Mouse (Mus musculus) bone marrow macrophage, adult 2 months (primary cell): ENCODE results near the gene Tubgcp2. TPM values are rescaled to one million over a fixed set of nuclear protein-coding genes. Genes with fewer than 3 reads are reported as not detected.

Source experiments
- H3K27ac ChIP-seq: 2 replicates; pipeline ENCODE4 v1.5.1; 2012; ENCODE audit warnings: low read depth, low read length; ENCODE audit not compliant: insufficient read depth
- H3K4me1 ChIP-seq: 2 replicates; pipeline ENCODE4 v1.6.1; 2012; ENCODE audit warnings: low read length; ENCODE audit not compliant: control insufficient read depth, insufficient read depth
- H3K4me3 ChIP-seq: 2 replicates; pipeline ENCODE4 v1.5.1; 2012; ENCODE audit warnings: mild to moderate bottlenecking, low read length, moderate library complexity; ENCODE audit not compliant: insufficient read depth
- CTCF ChIP-seq: IDR thresholded peaks from 2 replicates; pipeline ENCODE4 v1.5.1; 2012; ENCODE audit warnings: low read depth, mild to moderate bottlenecking, low read length, moderate library complexity
- POLR2A ChIP-seq: IDR thresholded peaks from 2 replicates; pipeline ENCODE4 v1.6.1; 2012; ENCODE audit warnings: mild to moderate bottlenecking, low read depth, low read length, borderline replicate concordance
- polyA plus RNA-seq: library from polyadenylated mRNA; stranded (reverse); fragments of >200 nt; gene quantifications from 2 replicates; pipeline ENCODE4 v1.2.4, GENCODE M21; 2012; ENCODE audit not compliant: missing spikeins, insufficient read depth, insufficient read length

Gene Tubgcp2
- polyA plus RNA-seq, 1 experiment = 18.5 TPM

DNA sequence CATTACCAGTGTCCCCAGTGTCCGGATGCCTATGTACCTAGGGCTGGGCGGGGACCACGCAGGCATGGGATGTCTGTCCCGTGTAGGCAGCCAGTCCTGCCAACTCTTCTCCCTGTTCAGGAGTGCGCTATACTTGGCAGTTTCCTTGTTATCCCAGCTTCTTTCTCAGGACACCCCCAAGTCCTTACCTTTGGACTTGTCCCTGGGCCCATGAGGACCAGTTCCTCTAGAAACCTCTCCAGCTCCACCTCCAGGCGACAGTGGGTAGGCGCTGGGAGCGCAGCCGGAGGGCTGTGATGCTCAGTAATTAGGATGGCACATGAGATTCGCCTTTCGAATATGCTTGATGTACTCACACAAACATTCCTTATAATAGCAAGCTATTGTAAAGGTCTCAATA, 25.8 kb upstream of the Tubgcp2 start:
- TF ChIP-seq POLR2A (no peak), CTCF (no peak)
- H3K27ac ChIP-seq = no peak overlapping the region
- H3K4me3 ChIP-seq = no peak overlapping the region
- H3K4me1 ChIP-seq = peaks cover 14% of the 10 kb centered on the region

DNA sequence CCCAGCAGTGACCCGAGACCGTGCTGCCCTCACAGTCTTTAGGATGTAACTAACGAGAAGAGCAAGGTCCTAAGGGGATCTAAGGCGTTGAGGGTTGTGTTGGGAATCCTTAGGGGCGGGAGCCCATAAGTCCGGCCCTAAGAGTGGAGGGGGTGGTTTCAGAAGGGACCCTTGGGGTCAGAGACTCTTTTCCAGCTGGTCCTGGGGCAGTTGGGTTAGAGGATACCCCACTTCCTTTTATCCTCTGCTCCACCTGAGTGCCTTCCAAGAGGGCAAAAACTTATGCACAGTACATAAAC, 25.3 kb upstream of the Tubgcp2 start:
- TF ChIP-seq CTCF (no peak), POLR2A (no peak)

DNA sequence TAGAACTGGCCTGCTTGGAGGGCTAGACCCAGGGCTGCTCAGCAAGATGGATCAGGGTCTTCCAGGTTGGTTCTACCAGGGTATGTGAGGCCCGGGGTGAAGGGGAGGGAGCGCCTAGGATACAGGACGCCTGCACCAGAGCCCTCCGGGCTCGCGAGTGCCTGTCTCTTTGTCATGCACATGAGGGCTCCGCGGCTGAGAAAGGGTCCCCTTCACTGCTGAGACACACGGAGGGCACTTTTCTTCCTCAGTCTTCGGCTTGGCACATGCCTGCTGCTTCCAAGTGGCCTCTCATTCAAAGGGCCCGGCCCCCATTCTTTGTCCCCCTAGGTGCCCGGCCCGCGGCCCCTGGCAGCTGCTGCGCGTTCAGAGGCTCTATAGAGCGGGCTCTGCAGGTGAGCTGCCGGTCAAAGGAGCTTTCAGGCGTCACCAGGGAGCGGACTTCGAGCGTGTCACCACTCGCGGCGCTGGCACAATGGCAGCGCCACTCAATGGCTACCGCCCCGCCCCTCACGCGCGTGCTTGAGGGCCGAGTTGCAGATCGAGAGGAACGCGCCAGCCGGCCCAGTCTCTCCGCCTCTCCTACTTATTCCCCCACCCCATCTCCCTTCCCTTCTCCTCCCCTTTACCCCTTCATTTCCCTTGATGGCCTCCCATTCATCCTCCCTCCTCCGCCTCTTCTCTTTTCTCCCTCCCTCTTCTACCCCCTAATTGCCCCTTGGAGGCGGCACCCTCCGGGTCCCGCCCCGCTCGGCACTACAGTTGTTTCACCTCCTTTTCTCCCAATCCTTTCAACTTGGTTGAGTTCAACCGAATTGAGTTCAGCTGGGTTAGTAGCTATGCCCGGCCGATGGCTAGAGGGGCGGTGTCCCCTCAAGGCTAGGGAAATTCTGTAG, 24.7 kb upstream of the Tubgcp2 start:
- TF ChIP-seq POLR2A (no peak), CTCF (no peak)
- Histone ChIP-seq H3K4me3 (no peak overlapping the region), H3K27ac (no peak overlapping the region), H3K4me1 (peaks cover 14% of the 10 kb centered on the region)

More for the DNA sequence above, 25.3 kb upstream of the Tubgcp2 start:
- Histone ChIP-seq H3K27ac (no peak overlapping the region), H3K4me1 (peaks cover 14% of the 10 kb centered on the region), H3K4me3 (no peak overlapping the region)

DNA sequence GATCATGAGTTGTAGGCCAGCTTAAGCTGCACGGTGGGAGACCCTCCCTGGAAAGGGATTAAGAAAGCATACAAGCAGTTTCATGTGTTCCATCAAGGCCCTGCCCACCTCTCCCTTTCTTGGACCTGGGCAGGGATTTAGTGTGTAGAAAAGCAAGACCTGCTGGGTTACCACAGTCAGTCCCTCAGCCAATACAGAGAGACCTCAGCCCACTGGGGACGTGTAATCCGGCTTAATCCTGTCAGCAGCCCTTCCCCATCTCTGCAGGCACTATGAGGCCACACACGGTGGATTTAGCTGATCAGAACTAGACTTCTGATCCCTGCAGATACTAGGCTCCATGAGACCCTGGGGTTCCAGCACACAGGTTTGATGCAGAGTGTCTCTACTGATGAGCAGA, 23.1 kb upstream of the Tubgcp2 start:
- H3K4me1 ChIP-seq = peaks cover 14% of the 10 kb centered on the region
- no peak overlapping the region for H3K27ac ChIP-seq
- no peak overlapping the region for H3K4me3 ChIP-seq
- TF ChIP-seq CTCF = no peak
- TF ChIP-seq POLR2A = no peak

DNA sequence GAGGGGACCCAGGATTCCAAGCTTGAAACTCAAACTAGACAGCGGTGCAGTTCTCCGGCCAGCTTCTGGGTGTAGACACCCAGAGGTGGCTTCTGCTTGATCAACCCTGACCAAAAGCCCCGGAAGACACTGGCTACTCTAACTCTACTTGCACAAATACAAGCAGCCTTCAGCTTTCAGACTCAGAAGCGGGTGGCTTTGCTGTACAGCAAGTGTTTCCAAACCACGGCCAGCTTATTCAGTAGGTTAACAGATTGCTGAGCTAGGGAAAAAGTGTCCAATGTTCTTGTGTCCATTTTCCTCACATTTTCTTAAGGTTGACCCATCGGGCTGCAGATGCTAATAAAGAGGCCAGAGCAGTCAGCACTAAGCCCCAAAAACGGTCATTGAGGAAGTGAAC, 22.1 kb upstream of the Tubgcp2 start:
- H3K4me1 ChIP-seq = peaks cover 14% of the 10 kb centered on the region
- H3K4me3 ChIP-seq = peak overlapping the region; percentile 47
- no peak for TF ChIP-seq CTCF
- TF ChIP-seq POLR2A = no peak
- H3K27ac ChIP-seq = no peak overlapping the region

DNA sequence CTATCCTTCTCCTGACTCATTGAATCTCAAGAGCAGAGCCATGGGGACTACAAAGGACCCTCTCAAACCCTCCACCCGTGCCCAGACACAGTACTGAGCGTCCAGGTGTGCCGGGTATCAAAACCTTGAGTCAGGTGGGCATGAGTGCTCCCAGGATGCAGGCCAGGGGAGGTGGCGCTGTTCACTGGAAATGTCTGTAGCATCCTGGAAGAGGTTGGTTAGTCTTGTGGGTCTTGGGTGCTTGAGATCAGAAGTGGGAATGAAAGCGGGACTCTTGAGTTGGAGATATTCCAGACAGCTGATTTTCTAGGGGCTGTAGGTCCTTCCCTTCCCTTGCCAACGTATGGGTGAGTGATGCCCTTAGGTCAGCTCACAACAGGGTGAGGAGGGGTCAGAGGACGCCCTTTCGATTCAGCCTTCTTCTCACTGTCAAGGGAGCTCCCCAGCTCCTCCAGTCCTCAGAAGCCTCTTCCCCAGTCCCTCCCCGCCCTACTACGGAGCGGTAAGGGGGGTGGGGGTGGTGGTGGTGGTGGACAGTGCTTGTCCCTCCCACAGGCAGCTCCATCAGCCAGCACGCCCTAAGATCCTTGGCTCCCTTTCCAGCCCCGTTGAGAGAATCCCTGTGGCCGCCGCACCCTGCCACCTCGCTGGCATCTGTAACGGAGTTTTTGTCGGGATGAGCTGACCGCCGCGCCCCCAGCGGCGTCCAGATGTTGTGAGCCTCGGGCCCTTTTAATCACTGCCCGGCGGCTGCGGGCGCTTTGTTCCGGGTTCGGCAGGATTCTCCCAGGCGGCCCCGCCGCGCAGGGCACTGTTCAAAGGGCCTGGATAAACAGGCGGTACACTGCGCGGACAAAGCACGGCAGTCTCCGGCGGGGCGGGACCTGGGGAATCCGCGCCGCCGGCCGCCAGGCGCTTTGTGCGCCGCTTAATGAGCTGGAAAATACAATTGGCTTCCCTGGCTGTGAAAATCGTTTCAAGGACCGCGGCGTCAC, 21.2 kb upstream of the Tubgcp2 start:
- H3K4me1 ChIP-seq = peaks cover 14% of the 10 kb centered on the region
- TF ChIP-seq CTCF = no peak
- TF ChIP-seq POLR2A = no peak
- H3K4me3 ChIP-seq = peak overlapping the region; percentile 47
- no peak overlapping the region for H3K27ac ChIP-seq

DNA sequence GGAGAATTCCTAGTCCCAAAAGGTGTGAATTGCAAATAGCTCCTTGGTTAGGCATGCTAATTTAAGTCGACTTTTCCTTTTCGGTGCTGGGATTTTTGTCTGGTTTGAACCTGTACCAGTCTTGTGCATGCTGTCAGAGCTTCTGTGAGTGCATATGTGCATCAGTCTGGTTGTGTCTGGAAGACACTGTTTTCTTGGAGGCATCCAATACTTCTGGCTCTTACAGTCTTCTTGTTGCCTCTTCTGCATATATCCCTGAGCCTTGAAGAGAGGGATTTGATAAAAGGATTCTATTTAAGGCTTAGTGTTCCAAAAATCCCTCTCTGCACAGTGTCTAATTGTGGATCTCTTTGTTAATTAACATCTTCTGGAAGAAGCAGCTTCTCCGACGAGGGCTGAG, 17.7 kb upstream of the Tubgcp2 start:
- no peak overlapping the region for H3K27ac ChIP-seq
- H3K4me1 ChIP-seq = peaks cover 11% of the 10 kb centered on the region
- TF ChIP-seq POLR2A = no peak
- no peak for TF ChIP-seq CTCF
- no peak overlapping the region for H3K4me3 ChIP-seq

DNA sequence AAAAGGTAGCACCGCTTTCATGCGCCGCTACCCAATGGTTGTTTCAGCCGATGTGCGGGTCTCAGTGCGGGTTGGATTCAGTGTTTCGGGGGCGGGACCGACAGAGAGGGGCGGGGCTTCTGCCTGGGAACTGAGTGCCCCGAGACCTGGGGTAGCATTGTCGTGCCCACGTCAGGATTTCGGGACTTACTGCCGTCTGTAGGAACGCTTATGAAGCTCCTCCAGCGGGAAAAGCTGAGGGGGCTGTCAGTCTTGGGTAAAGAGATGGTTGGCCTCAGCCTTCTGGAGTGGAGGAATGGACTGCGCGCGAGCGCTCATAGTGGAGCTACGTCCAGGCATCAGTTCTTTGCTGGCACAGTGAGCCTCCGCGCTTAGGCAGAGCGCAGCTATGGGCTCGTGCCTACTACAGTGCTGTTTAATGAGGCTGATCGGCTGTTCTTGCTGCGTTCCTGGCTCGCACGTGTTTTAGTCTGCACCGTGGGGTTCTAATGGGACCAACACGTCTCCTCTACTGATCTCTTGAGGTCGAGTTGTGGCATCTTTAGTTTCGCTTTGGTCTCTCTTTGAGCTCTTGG, 12.7 kb upstream of the Tubgcp2 start:
- Histone ChIP-seq H3K27ac (no peak overlapping the region), H3K4me1 (peaks cover 6% of the 10 kb centered on the region), H3K4me3 (peak overlapping the region; percentile 66)
- TF ChIP-seq POLR2A (no peak), CTCF (no peak)

DNA sequence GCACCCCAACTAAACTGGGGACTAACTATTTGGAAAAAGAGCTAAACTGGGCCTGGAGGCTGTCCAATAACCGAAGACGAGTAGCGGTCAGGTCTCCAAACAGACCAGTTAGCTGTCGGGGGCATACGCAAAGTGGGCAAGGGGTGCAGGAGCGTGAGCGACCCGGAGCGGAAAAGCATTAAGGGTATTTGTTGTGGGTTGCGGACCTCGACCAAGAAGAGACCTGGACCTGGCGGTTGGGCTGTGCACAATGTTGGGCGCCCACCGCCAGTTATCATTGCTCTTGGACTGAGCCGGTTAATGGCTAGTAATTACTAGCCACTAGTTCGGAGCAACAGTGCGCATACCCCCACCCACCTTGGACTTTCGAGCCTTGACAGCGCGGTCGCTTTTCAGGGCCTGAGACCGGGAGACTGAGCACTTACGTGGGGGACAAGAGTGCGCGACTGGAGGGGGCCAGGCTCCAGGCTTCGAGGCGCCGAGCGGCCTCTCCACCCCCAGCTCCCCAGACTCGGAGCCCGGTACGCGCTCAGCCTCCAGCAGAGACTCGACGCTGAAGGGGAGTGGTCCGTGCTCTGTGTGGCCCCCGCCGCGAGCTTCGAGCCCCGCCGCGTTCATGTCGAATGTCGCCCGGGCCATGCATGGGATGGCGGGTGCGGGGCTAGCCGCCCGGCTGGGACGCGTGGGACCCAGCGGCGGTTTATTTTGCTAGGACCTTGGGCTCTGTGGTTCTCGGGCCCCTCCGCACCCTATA, 12.1 kb upstream of the Tubgcp2 start, which contains the start of gene Msx3:
Gene Msx3 (minus strand): TSS at position 729 of the 754 bp plus-strand sequence.
- Histone ChIP-seq H3K27ac (no peak within 1 kb of the TSS), H3K4me1 (peaks cover 6% of the 10 kb centered on the region), H3K4me3 (peak within 1 kb of the TSS; percentile 66)
- TF ChIP-seq POLR2A = no peak
- TF ChIP-seq CTCF = no peak
